Mouse (Mus musculus) thymus, postnatal 14 days (tissue): Measurements from ENCODE around the gene Spata31d1d.
"Not testable (repeated sequence)": the region's sequence is repeated elsewhere in the genome, so short reads cannot be mapped to it uniquely, and the experiment has no call there.

ENCODE experiments used
- DNase-seq: peaks from one replicate; pipeline ENCODE4 v3.0.0; 2021

Gene Spata31d1d

GRCm38 (mm10) chr13:59728378-59729093 is 3.0 kb downstream of the Spata31d1d start:
- peak; percentile 83 for DNase-seq

GRCm38 (mm10) chr13:59726139-59726867 is 5.2 kb downstream of the Spata31d1d start:
- DNase-seq = no peak

- DNase-seq = not testable (repeated sequence)
Observed at GRCm38 (mm10) chr13:59722089-59722488, 9.5 kb downstream of the Spata31d1d start.

- DNase-seq = no peak
Observed at GRCm38 (mm10) chr13:59719475-59719874, 12.1 kb downstream of the Spata31d1d start.

GRCm38 (mm10) chr13:59718857-59719440 is 12.6 kb downstream of the Spata31d1d start:
- not testable (repeated sequence) for DNase-seq

GRCm38 (mm10) chr13:59713710-59714109 is 17.8 kb downstream of the Spata31d1d start:
- DNase-seq = no peak

- not testable (repeated sequence) for DNase-seq
Observed at GRCm38 (mm10) chr13:59711984-59712383, 19.6 kb downstream of the Spata31d1d start, which contains the start of gene Spata31d1b. Spata31d1b (plus strand) TSS chr13:59712284.

GRCm38 (mm10) chr13:59710230-59710629 is 21.3 kb downstream of the Spata31d1d start, which contains the start of gene Spata31d1a:
Spata31d1a (minus strand) TSS chr13:59710330.
- DNase-seq = no peak

GRCm38 (mm10) chr13:59704562-59704961 is 27.0 kb downstream of the Spata31d1d start:
- peak; percentile 29 for DNase-seq

GRCm38 (mm10) chr13:59703514-59703913 is 28.0 kb downstream of the Spata31d1d start:
- DNase-seq = no peak

- not testable (repeated sequence) for DNase-seq
Observed at GRCm38 (mm10) chr13:59700137-59700536, 31.4 kb downstream of the Spata31d1d start.

- DNase-seq = no peak
Observed at GRCm38 (mm10) chr13:59699131-59699530, 32.4 kb downstream of the Spata31d1d start.

GRCm38 (mm10) chr13:59695781-59696180 is 35.8 kb downstream of the Spata31d1d start:
- peak; percentile 35 for DNase-seq

GRCm38 (mm10) chr13:59694008-59694407 is 37.5 kb downstream of the Spata31d1d start, which contains the start of gene 4921517D22Rik:
4921517D22Rik (minus strand) TSS chr13:59694108.
- no peak for DNase-seq

GRCm38 (mm10) chr13:59691478-59691877 is 40.1 kb downstream of the Spata31d1d start:
- no peak for DNase-seq

GRCm38 (mm10) chr13:59690576-59690975 is 41.0 kb downstream of the Spata31d1d start:
- DNase-seq = no peak

GRCm38 (mm10) chr13:59689843-59690242 is 41.7 kb downstream of the Spata31d1d start:
- no peak for DNase-seq

GRCm38 (mm10) chr13:59689313-59689712 is 42.2 kb downstream of the Spata31d1d start:
- no peak for DNase-seq

- no peak for DNase-seq
Observed at GRCm38 (mm10) chr13:59688338-59688770, 43.2 kb downstream of the Spata31d1d start.

GRCm38 (mm10) chr13:59685236-59685635 is 46.3 kb downstream of the Spata31d1d start:
- no peak for DNase-seq

GRCm38 (mm10) chr13:59682629-59683028 is 48.9 kb downstream of the Spata31d1d start:
- DNase-seq = no peak

GRCm38 (mm10) chr13:59679908-59680307 is 51.6 kb downstream of the Spata31d1d start:
- DNase-seq = no peak

- DNase-seq = no peak
Observed at GRCm38 (mm10) chr13:59679306-59679705, 52.2 kb downstream of the Spata31d1d start.
